Mouse (Mus musculus): Measurements from ENCODE around the gene Msln. TPM values are rescaled to one million over a fixed set of nuclear protein-coding genes. Genes with fewer than 3 reads are reported as not detected.

Msln gene
- polyA plus RNA-seq, 1 experiment from 2014 or later = 3.4 TPM

DNA sequence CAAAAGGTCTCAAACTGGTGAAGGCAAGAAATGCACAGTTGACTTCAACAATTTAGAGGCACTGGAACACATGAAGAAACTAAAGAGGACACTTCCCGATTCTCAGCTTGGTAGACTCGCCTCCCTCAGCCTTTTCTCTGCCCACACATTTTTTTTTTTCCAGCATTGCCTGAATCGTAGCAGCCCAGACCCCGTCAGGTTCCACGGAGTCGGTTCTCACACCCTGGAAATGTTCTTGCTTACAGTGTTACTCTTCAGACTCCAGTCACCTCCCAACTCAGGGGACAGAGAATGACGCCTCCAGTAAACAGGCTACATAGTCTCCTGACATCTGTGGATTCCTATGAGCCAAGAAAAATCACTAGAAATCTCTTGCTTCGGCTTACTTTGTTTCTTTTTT, 6.0 kb upstream of the Msln start:
- ATAC-seq (replicated peaks; ENCODE audit: insufficient number of reproducible peaks, low FRiP score, low TSS enrichment) = no peak
- WGBS (ENCODE audit: insufficient replicate concordance) = 64% methylated on average over 8 of the region's 8 CpGs

DNA sequence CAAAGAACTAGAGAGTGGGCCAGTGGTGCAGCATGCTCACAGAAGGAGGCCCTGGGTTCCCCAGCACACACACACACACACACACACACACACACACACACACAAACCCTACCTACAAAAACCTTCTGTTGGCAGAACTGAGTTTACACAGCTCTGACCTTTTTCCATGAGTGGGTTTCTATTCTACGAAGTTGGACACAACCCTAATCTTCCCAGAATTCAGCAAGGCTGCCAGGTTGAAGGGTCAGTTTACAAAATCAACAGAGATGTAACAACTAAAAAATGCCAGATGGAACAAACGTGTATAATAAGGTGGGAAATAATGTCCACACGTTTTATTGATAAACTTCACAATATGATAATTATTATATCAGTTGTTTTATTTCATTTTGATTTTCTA, 3.5 kb upstream of the Msln start:
- Histone ChIP-seq H3K4me2 (no peak overlapping the region), H3K27me3 (ENCODE audit: control insufficient read depth, insufficient read depth, low read length) (no peaks in the 10 kb centered on the region), H3K9ac (ENCODE audit: low read depth, low read length) (no peak overlapping the region), H3K9me3 (replicated peaks; ENCODE audit: control insufficient read depth, low read length) (no peaks in the 10 kb centered on the region), H3K4me3 (ENCODE audit: low read depth, low read length) (no peak overlapping the region), H3K36me3 (ENCODE audit: control insufficient read depth, insufficient read depth, low read length) (no peaks in the 10 kb centered on the region), H3K27ac (ENCODE audit: low read depth, low read length) (no peak overlapping the region), H3K4me1 (ENCODE audit: control insufficient read depth, insufficient read depth, low read length) (peaks cover 4% of the 10 kb centered on the region; the same call in 1 of the 2 replicates)
- ATAC-seq (replicated peaks; ENCODE audit: insufficient number of reproducible peaks, low FRiP score, low TSS enrichment) = no peak
- 57% methylated on average over 3 of the region's 3 CpGs for WGBS (ENCODE audit: insufficient replicate concordance)

More for the DNA sequence above, 6.0 kb upstream of the Msln start:
- H3K36me3 ChIP-seq (ENCODE audit: control insufficient read depth, insufficient read depth, low read length) = no peaks in the 10 kb centered on the region
- H3K27me3 ChIP-seq (ENCODE audit: control insufficient read depth, insufficient read depth, low read length) = no peaks in the 10 kb centered on the region
- peaks cover 4% of the 10 kb centered on the region; the same call in 1 of the 2 replicates for H3K4me1 ChIP-seq (ENCODE audit: control insufficient read depth, insufficient read depth, low read length)
- no peaks in the 10 kb centered on the region for H3K9me3 ChIP-seq (replicated peaks; ENCODE audit: control insufficient read depth, low read length)
- H3K4me3 ChIP-seq (ENCODE audit: low read depth, low read length) = no peak overlapping the region
- H3K27ac ChIP-seq (ENCODE audit: low read depth, low read length) = no peak overlapping the region
- no peak overlapping the region for H3K4me2 ChIP-seq
- H3K9ac ChIP-seq (ENCODE audit: low read depth, low read length) = no peak overlapping the region

DNA sequence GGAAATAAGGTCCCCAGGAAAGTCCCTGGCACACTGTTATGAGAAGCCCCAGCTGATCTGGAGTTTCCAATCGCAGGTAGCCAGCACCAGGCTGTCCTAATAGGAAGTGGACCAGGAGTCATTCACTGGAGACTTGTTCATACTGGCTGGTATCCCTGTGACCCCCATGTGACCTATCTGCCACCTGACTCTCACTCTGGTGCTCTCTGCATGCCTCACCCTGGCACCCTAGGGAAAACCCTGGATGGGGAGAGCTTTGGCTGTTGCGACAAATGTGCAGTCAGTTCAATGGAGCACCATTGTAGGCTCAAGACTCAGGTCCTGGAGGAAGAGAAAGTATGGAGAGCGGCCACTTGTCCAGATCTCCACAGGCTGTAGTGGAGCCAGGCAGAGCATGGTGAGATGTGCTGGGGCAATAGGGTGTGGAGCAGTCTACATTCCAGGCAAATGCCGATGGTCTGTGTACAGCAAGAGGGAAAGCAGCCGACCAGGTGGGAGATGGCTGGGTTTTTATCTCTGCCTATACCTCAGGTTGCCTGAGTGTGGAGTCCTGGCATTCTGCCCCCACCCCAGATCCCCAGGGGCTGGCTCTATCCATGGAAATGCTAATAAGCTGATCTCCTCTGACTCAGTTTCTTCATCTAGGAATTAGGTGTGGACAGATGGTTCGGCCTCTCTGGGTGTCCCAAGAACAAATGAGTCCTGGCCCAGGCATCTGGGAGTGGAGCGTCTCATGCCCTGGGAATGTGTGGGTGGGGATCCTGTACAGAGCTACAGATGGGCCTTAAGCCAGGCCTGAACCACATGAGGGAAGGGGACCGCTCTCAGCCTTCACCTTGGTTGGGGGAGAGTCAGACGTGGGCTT, 2.4 kb upstream of the Msln start:
- no peak; the same call in 1 of the 2 replicates for ATAC-seq (replicated peaks; ENCODE audit: insufficient number of reproducible peaks, low FRiP score, low TSS enrichment)
- H3K27me3 ChIP-seq (ENCODE audit: control insufficient read depth, insufficient read depth, low read length) = no peaks in the 10 kb centered on the region
- no peaks in the 10 kb centered on the region for H3K9me3 ChIP-seq (replicated peaks; ENCODE audit: control insufficient read depth, low read length)
- no peak overlapping the region for H3K4me2 ChIP-seq
- H3K27ac ChIP-seq (ENCODE audit: low read depth, low read length) = no peak overlapping the region
- whole genome bisulfite sequencing (ENCODE audit: insufficient replicate concordance) = 61% methylated on average over 9 of the region's 9 CpGs
- no peaks in the 10 kb centered on the region for H3K36me3 ChIP-seq (ENCODE audit: control insufficient read depth, insufficient read depth, low read length)
- no peak overlapping the region for H3K9ac ChIP-seq (ENCODE audit: low read depth, low read length)
- H3K4me1 ChIP-seq (ENCODE audit: control insufficient read depth, insufficient read depth, low read length) = peaks cover 5% of the 10 kb centered on the region
- H3K4me3 ChIP-seq (ENCODE audit: low read depth, low read length) = no peak overlapping the region

DNA sequence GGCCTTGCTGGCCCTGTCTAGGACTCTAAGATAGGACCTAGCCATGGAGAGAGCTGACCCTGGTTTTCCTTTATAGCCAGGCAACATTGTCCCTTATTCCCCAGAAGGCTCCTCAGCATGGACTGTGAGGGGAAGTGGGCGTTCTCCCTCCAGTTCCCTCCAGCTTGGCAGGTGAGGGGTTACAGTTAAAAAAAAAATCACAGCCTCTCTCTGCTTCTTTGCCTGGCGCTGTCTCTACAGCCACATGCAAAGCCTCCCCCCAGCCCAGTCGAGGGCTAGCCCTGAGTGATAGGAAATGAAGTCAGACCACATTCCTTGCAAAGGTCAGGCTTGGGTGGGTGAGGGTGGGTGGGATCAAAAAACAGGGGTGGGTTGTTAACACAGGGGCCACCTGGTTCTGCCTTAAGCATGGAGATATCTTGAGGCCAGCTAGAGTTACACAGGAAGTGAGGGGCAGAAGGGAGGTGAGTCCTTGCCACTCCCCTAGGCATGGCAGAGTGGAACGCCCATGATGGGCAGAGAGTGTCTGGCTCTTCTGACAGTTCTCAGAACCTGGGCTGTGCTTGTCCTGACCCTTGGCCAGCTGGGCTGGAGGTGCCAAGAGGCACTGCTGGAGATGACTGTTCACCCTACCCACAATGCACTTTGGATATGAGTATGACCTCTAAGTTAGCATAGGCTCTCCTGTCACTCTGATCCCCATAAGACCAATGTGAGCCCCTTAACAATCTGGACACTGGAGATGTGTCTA, 1.6 kb upstream of the Msln start:
- 28% methylated on average over 4 of the region's 4 CpGs for WGBS (ENCODE audit: insufficient replicate concordance)
- peaks cover 10% of the 10 kb centered on the region for H3K4me1 ChIP-seq (ENCODE audit: control insufficient read depth, insufficient read depth, low read length)
- ATAC-seq (replicated peaks; ENCODE audit: insufficient number of reproducible peaks, low FRiP score, low TSS enrichment) = 0 out of 2 replicates have a peak, but pooled peaks have one; percentile 27
- H3K27ac ChIP-seq (ENCODE audit: low read depth, low read length) = no peak overlapping the region
- no peaks in the 10 kb centered on the region for H3K27me3 ChIP-seq (ENCODE audit: control insufficient read depth, insufficient read depth, low read length)
- H3K9me3 ChIP-seq (replicated peaks; ENCODE audit: control insufficient read depth, low read length) = no peaks in the 10 kb centered on the region
- no peak overlapping the region for H3K9ac ChIP-seq (ENCODE audit: low read depth, low read length)
- H3K4me2 ChIP-seq = no peak overlapping the region
- H3K36me3 ChIP-seq (ENCODE audit: control insufficient read depth, insufficient read depth, low read length) = no peaks in the 10 kb centered on the region
- no peak overlapping the region for H3K4me3 ChIP-seq (ENCODE audit: low read depth, low read length)

DNA sequence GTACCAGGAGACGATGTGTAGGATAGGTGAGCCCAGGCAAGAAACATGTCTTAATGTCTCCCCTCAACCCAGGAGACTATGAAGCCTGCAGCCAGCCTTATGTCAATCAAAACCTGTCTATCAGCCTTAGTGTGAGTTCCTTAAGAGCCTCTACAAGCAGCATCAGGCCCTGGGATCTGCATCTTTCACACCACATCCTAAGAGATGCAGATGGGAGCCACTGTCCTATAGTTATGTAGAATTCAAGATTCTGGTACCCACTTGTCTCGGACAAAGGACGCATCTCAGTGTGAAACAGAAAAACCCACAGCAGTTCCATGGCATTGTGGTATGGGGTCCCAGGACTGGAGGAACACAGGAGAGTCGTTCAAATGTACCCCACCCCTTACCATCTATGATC, 908 bp upstream of the Msln start:
- H3K4me2 ChIP-seq = no peak overlapping the region
- ATAC-seq (replicated peaks; ENCODE audit: insufficient number of reproducible peaks, low FRiP score, low TSS enrichment) = no peak
- H3K9me3 ChIP-seq (replicated peaks; ENCODE audit: control insufficient read depth, low read length) = no peaks in the 10 kb centered on the region
- H3K27ac ChIP-seq (ENCODE audit: low read depth, low read length) = no peak overlapping the region
- 76% methylated on average over 4 of the region's 4 CpGs for WGBS (ENCODE audit: insufficient replicate concordance)
- H3K4me1 ChIP-seq (ENCODE audit: control insufficient read depth, insufficient read depth, low read length) = peaks cover 10% of the 10 kb centered on the region
- no peak overlapping the region for H3K9ac ChIP-seq (ENCODE audit: low read depth, low read length)
- no peaks in the 10 kb centered on the region for H3K27me3 ChIP-seq (ENCODE audit: control insufficient read depth, insufficient read depth, low read length)
- no peak overlapping the region for H3K4me3 ChIP-seq (ENCODE audit: low read depth, low read length)
- no peaks in the 10 kb centered on the region for H3K36me3 ChIP-seq (ENCODE audit: control insufficient read depth, insufficient read depth, low read length)

DNA sequence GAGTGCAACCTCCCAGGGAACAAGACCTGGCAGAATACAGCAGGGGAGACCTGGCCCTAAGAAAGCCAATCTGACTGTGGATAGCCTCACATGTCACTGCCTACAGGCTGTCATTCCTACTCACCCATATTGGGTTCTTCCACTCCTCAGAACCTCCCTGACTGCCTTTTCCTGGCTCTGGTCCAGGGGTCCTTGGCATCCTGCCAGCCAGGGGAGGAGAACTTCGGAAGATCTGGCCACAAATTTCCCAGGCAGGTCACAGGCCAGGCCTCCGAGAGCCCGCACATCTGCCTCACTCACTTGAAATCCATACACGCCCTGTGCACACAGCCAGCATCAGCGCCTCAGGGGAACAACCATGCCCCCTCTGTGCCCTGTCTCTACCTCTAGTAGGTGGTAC, 2.7 kb downstream of the Msln start:
- Histone ChIP-seq H3K9me3 (replicated peaks; ENCODE audit: control insufficient read depth, low read length) (no peaks in the 10 kb centered on the region), H3K27ac (ENCODE audit: low read depth, low read length) (no peak overlapping the region), H3K4me2 (no peak overlapping the region), H3K27me3 (ENCODE audit: control insufficient read depth, insufficient read depth, low read length) (no peaks in the 10 kb centered on the region), H3K36me3 (ENCODE audit: control insufficient read depth, insufficient read depth, low read length) (no peaks in the 10 kb centered on the region), H3K4me1 (ENCODE audit: control insufficient read depth, insufficient read depth, low read length) (peaks cover 10% of the 10 kb centered on the region), H3K4me3 (ENCODE audit: low read depth, low read length) (no peak overlapping the region), H3K9ac (ENCODE audit: low read depth, low read length) (0 out of 2 replicates have a peak overlapping the region, but pooled peaks have one; percentile 24)
- ATAC-seq (replicated peaks; ENCODE audit: insufficient number of reproducible peaks, low FRiP score, low TSS enrichment) = no peak
- WGBS (ENCODE audit: insufficient replicate concordance) = 53% methylated on average over 5 of the region's 5 CpGs

DNA sequence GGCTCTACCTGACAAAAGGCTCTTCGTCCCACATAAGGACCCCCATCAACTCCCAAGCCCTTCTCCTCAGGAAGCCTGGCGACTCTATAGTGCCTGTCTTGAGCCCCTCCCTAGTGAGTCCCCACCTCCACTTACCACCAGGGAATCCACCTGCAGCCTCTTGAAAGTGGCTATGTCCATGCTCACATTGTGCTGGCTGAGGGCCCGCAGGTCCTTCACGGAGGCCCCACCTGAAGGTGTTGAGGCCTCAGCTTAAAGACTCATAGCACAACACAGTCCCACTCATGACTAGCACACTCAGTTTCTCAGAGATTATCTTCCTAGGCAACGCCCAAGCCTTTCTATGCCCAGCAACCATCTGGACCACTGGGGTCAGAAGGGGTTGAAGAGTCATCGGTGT, 4.9 kb downstream of the Msln start:
- peaks cover 6% of the 10 kb centered on the region for H3K4me1 ChIP-seq (ENCODE audit: control insufficient read depth, insufficient read depth, low read length)
- H3K4me2 ChIP-seq = no peak overlapping the region
- no peak overlapping the region for H3K4me3 ChIP-seq (ENCODE audit: low read depth, low read length)
- H3K36me3 ChIP-seq (ENCODE audit: control insufficient read depth, insufficient read depth, low read length) = no peaks in the 10 kb centered on the region
- no peaks in the 10 kb centered on the region for H3K27me3 ChIP-seq (ENCODE audit: control insufficient read depth, insufficient read depth, low read length)
- no peak for ATAC-seq (replicated peaks; ENCODE audit: insufficient number of reproducible peaks, low FRiP score, low TSS enrichment)
- H3K9ac ChIP-seq (ENCODE audit: low read depth, low read length) = no peak overlapping the region
- 81% methylated on average over 6 of the region's 6 CpGs for WGBS (ENCODE audit: insufficient replicate concordance)
- H3K27ac ChIP-seq (ENCODE audit: low read depth, low read length) = no peak overlapping the region
- no peaks in the 10 kb centered on the region for H3K9me3 ChIP-seq (replicated peaks; ENCODE audit: control insufficient read depth, low read length)

DNA sequence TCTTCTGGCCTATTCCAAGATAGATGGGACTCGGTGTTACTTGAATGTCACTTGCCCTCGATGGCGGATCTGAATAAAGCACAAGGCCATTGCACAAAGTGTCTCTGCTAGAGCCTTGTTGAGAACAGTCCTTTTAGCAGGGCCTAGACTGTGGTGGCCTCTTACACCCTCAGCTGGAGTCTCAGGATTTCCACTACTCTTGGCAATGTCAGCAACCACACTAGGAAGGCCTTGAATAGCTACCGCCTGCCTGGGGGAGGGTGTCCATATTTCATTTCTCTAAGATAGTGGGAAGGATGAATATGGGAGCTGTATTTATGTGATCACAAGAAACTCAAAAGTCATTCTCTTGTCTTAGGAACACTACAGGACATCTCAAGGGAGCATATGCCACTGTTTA, 5.9 kb downstream of the Msln start:
- 82% methylated on average over 4 of the region's 4 CpGs for WGBS (ENCODE audit: insufficient replicate concordance)
- no peak for ATAC-seq (replicated peaks; ENCODE audit: insufficient number of reproducible peaks, low FRiP score, low TSS enrichment)
- H3K9ac ChIP-seq (ENCODE audit: low read depth, low read length) = no peak overlapping the region

More for the DNA sequence above, 5.9 kb downstream of the Msln start:
- H3K36me3 ChIP-seq (ENCODE audit: control insufficient read depth, insufficient read depth, low read length) = no peaks in the 10 kb centered on the region
- H3K27ac ChIP-seq (ENCODE audit: low read depth, low read length) = no peak overlapping the region
- H3K4me3 ChIP-seq (ENCODE audit: low read depth, low read length) = no peak overlapping the region
- H3K4me1 ChIP-seq (ENCODE audit: control insufficient read depth, insufficient read depth, low read length) = peaks cover 6% of the 10 kb centered on the region
- H3K9me3 ChIP-seq (replicated peaks; ENCODE audit: control insufficient read depth, low read length) = no peaks in the 10 kb centered on the region
- peaks cover 3% of the 10 kb centered on the region; the same call in 1 of the 2 replicates for H3K27me3 ChIP-seq (ENCODE audit: control insufficient read depth, insufficient read depth, low read length)
- no peak overlapping the region for H3K4me2 ChIP-seq
